In genomic region chr12:108869575-108869974, GRCm38 (mm10) we compare ENCODE assay signal across 9 mouse cellular contexts. TPM values are rescaled to one million over a fixed set of nuclear protein-coding genes. Genes with fewer than 3 reads are reported as not detected.
DNase-seq lines count a peak whose midpoint lies in the region; ATAC-seq and TF ChIP-seq lines count a peak whose summit lies in the region.
"Had no signal": no experiment of that assay in that cellular context is flagged by ENCODE, and none has a peak within 500 bp of the region (broad histone marks: within the 10 kb centered on the region; RNA-seq: fewer than 3 reads in every experiment).

No protein-coding gene starts in this region.

- no peaks in the 10 kb centered on the region for H3K4me1 ChIP-seq in embryonic facial prominence, embryonic 11.5 days (ENCODE audit: control insufficient read depth, insufficient read depth, low read length)
- H3K4me1 ChIP-seq in embryonic facial prominence, embryonic 10.5 days, result no peaks in the 10 kb centered on the region
- H3K4me1 ChIP-seq in lung, adult 2 months (ENCODE audit: control insufficient read depth, insufficient read depth, low read length), result peaks cover 14% of the 10 kb centered on the region
- H3K4me1 ChIP-seq: neural tube, embryonic 13.5 days had no signal

- H3K27ac ChIP-seq in embryonic facial prominence, embryonic 11.5 days (replicated peaks; ENCODE audit: low read depth, low read length), result no peak overlapping the region
- H3K27ac ChIP-seq in embryonic facial prominence, embryonic 10.5 days (replicated peaks), result no peak overlapping the region
- H3K27ac ChIP-seq: neural tube, embryonic 13.5 days had no signal

- peaks cover 7% of the 10 kb centered on the region for H3K36me3 ChIP-seq in embryonic facial prominence, embryonic 11.5 days (replicated peaks; ENCODE audit: control insufficient read depth, insufficient read depth, low read depth, low read length)
- peaks cover 100% of the 10 kb centered on the region for H3K36me3 ChIP-seq in embryonic facial prominence, embryonic 10.5 days (replicated peaks)

- 78% methylated on average over 2 of the region's 2 CpGs for WGBS in embryonic facial prominence, embryonic 11.5 days
- WGBS in embryonic facial prominence, embryonic 10.5 days, result 85% methylated on average over 2 of the region's 2 CpGs
- WGBS in lung, adult 2 months, result 80% methylated on average over 2 of the region's 2 CpGs

- ATAC-seq in embryonic facial prominence, embryonic 11.5 days (replicated peaks; ENCODE audit: insufficient number of reproducible peaks, low FRiP score, low TSS enrichment, low read depth), result no peak
- ATAC-seq in monocyte, adult 5-6 weeks (replicated peaks; ENCODE audit: insufficient number of reproducible peaks, low FRiP score, low TSS enrichment, poor library complexity, severe bottlenecking), result no peak

- TF ChIP-seq CTCF in lung, adult 2 months (IDR thresholded peaks at IDR 0.05; ENCODE audit: insufficient read depth, low read length), result 0 out of 2 replicates have a peak, but pooled peaks have one; percentile 25

- no peak for TF ChIP-seq POLR2A in lung, adult 2 months (IDR thresholded peaks at IDR 0.05; ENCODE audit: borderline replicate concordance, extremely low read depth, low read depth, low read length)

- peak; percentile 14 for DNase-seq in embryonic facial prominence, embryonic 11.5 days (ENCODE audit: low spot score)
- DNase-seq in embryonic facial prominence, embryonic 10.5 days (ENCODE audit: low spot score), result no peak
- no peak for DNase-seq in lung, adult 2 months
- DNase-seq in lung, postnatal 25 days (ENCODE audit: low spot score), result no peak
- DNase-seq in WW6 (ENCODE audit: low read depth, low spot score), result peak; percentile 16
- peak; percentile 25 for DNase-seq in retina, postnatal 1 day
- DNase-seq in layer of hippocampus, postnatal 36 days, result no peak

- no peaks in the 10 kb centered on the region for H3K9me3 ChIP-seq in embryonic facial prominence, embryonic 11.5 days (replicated peaks; ENCODE audit: control insufficient read depth, low read length)
- H3K9me3 ChIP-seq in embryonic facial prominence, embryonic 10.5 days, result no peaks in the 10 kb centered on the region
- H3K9me3 ChIP-seq: neural tube, embryonic 13.5 days had no signal

- H3K27me3 ChIP-seq in embryonic facial prominence, embryonic 11.5 days (ENCODE audit: control insufficient read depth, insufficient read depth, low read length), result no peaks in the 10 kb centered on the region
- no peaks in the 10 kb centered on the region for H3K27me3 ChIP-seq in embryonic facial prominence, embryonic 10.5 days (replicated peaks; ENCODE audit: low read depth, poor library complexity, severe bottlenecking)
- H3K27me3 ChIP-seq: neural tube, embryonic 13.5 days had no signal

- no peak overlapping the region for H3K4me3 ChIP-seq in embryonic facial prominence, embryonic 11.5 days (ENCODE audit: low read depth, low read length)
- H3K4me3 ChIP-seq in embryonic facial prominence, embryonic 10.5 days, result no peak overlapping the region
- H3K4me3 ChIP-seq in lung, adult 2 months (replicated peaks; ENCODE audit: extremely low read depth, low read depth, low read length), result no peak overlapping the region
- H3K4me3 ChIP-seq: neural tube, embryonic 13.5 days had no signal

- no peak overlapping the region for H3K9ac ChIP-seq in embryonic facial prominence, embryonic 11.5 days (replicated peaks; ENCODE audit: low read length)
- H3K9ac ChIP-seq: neural tube, embryonic 13.5 days had no signal

- no peak overlapping the region for H3K4me2 ChIP-seq in embryonic facial prominence, embryonic 11.5 days (ENCODE audit: low read depth, low read length)
- H3K4me2 ChIP-seq: neural tube, embryonic 13.5 days had no signal

RNA-seq across cellular contexts. Expression of gene Wdr25, which starts 23.9 kb away (rescaled TPM):
- 4.1 and 5.6 TPM in 2 replicates for polyA plus RNA-seq in embryonic facial prominence, embryonic 11.5 days (2014; fragmentation: Nextera tagmentation; extraction: Ambion mirVana)
- polyA plus RNA-seq in embryonic facial prominence, embryonic 10.5 days (2016; fragmentation: Nextera tagmentation; extraction: Ambion mirVana), result 9.9 and 10.4 TPM in 2 replicates
- polyA plus RNA-seq in lung, adult 2 months (2012; rRNA removed), result 15.7 and 18.3 TPM in 2 replicates
- 3.0 to 9.0 TPM (median 6.5 TPM) in 3 replicates for total RNA-seq in monocyte, adult 5-6 weeks (2017)
- 10 to 100 TPM; 13.0 to 14.6 TPM for total RNA-seq in layer of hippocampus, postnatal 36 days (2021)

RNA-seq across cellular contexts. Expression of gene Wars, which starts 24.4 kb away (rescaled TPM):
- 113 and 118 TPM in 2 replicates for polyA plus RNA-seq in embryonic facial prominence, embryonic 11.5 days (2014; fragmentation: Nextera tagmentation; extraction: Ambion mirVana)
- 146 and 147 TPM in 2 replicates for polyA plus RNA-seq in embryonic facial prominence, embryonic 10.5 days (2016; fragmentation: Nextera tagmentation; extraction: Ambion mirVana)
- polyA plus RNA-seq in lung, adult 2 months (2012; rRNA removed), result 119 and 127 TPM in 2 replicates
- 42.0 to 59.0 TPM (median 59.0 TPM) in 3 replicates for total RNA-seq in monocyte, adult 5-6 weeks (2017)
- 10 to 100 TPM; 83.6 to 85.6 TPM for total RNA-seq in layer of hippocampus, postnatal 36 days (2021)

RNA-seq across cellular contexts. Expression of gene Slc25a47, which starts 33.7 kb away (rescaled TPM):
- polyA plus RNA-seq in embryonic facial prominence, embryonic 11.5 days (2014; fragmentation: Nextera tagmentation; extraction: Ambion mirVana), result 11.8 and 13.2 TPM in 2 replicates
- polyA plus RNA-seq in embryonic facial prominence, embryonic 10.5 days (2016; fragmentation: Nextera tagmentation; extraction: Ambion mirVana), result 13.1 and 15.2 TPM in 2 replicates
- 13.7 and 14.7 TPM in 2 replicates for polyA plus RNA-seq in lung, adult 2 months (2012; rRNA removed)
- 0.48 to 1.3 TPM in 2 of 3 replicates, not detected in the other for total RNA-seq in monocyte, adult 5-6 weeks (2017)
- 10 to 100 TPM; 10.8 to 12.1 TPM for total RNA-seq in layer of hippocampus, postnatal 36 days (2021)

RNA-seq across cellular contexts. Expression of gene Slc25a29, which starts 33.9 kb away (rescaled TPM):
- 11.9 and 13.9 TPM in 2 replicates for polyA plus RNA-seq in embryonic facial prominence, embryonic 11.5 days (2014; fragmentation: Nextera tagmentation; extraction: Ambion mirVana)
- polyA plus RNA-seq in embryonic facial prominence, embryonic 10.5 days (2016; fragmentation: Nextera tagmentation; extraction: Ambion mirVana), result 12.9 and 13.6 TPM in 2 replicates
- polyA plus RNA-seq in lung, adult 2 months (2012; rRNA removed), result 15.1 and 19.0 TPM in 2 replicates
- 0.11 to 1.8 TPM in 2 of 3 replicates, not detected in the other for total RNA-seq in monocyte, adult 5-6 weeks (2017)
- total RNA-seq in layer of hippocampus, postnatal 36 days (2021), result 10 to 100 TPM; 21.8 to 22.9 TPM

Comparison
In these comparisons a context has a peak if more than half of its experiments do, and no peak if none do; other contexts are left out.
1. DNase-seq: peak in embryonic facial prominence, embryonic 11.5 days (single experiment), WW6 (single experiment) and retina, postnatal 1 day (single experiment); none in embryonic facial prominence, embryonic 10.5 days (single experiment), lung, adult 2 months (single experiment), lung, postnatal 25 days (single experiment) and layer of hippocampus, postnatal 36 days (0 of 2).